Mouse (Mus musculus): Measurements from ENCODE around the gene Myrfl. TPM values are rescaled to one million over a fixed set of nuclear protein-coding genes. Genes with fewer than 3 reads are reported as not detected.

Myrfl gene
- not detected in 2 replicates for polyA plus RNA-seq (2012; ENCODE audit: insufficient read depth, insufficient read length, missing spikeins)

- Histone ChIP-seq H3K27ac (ENCODE audit: insufficient read depth, low read depth, low read length) (no peak within 1 kb of the TSS), H3K4me1 (ENCODE audit: control insufficient read depth, insufficient read depth, low read length) (no peaks in the 10 kb centered on the region; the same call in 1 of the 2 replicates), H3K4me3 (ENCODE audit: insufficient read depth, low read length) (no peak within 1 kb of the TSS)
- TF ChIP-seq CTCF (IDR thresholded peaks at IDR 0.05; ENCODE audit: low read depth, low read length) = no peak
- no peak for TF ChIP-seq POLR2A (IDR thresholded peaks at IDR 0.05; ENCODE audit: borderline replicate concordance, low read depth, low read length)
Observed at GRCm38 (mm10) chr10:116896336-116897177, at the start of gene Myrfl. Gene Myrfl, minus strand, starts transcription at chr10:116896919.

DNA sequence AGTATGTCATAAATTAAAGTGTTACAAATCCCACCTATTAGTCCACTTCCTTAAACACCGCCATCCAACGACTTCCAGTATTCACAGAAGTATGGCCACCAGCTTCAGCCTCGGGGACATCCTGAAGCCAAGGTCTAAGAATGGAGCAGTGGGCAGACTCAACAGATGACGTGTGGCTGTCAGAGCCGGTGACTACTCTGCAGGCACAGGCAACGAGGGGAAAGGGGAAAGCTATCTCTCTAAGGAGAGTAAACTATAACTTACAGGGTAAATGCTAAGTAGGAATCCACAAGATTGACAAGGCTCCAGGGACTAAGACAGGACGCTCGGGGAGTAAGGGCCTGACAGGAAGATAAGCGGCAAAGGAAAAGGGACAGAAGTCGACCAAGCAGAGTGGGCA is 48.2 kb upstream of the Myrfl start:
- TF ChIP-seq POLR2A (IDR thresholded peaks at IDR 0.05; ENCODE audit: borderline replicate concordance, low read depth, low read length) = no peak
- TF ChIP-seq CTCF (IDR thresholded peaks at IDR 0.05; ENCODE audit: low read depth, low read length) = no peak
- no peaks in the 10 kb centered on the region for H3K4me1 ChIP-seq (ENCODE audit: control insufficient read depth, insufficient read depth, low read length)
- no peak overlapping the region for H3K27ac ChIP-seq (ENCODE audit: insufficient read depth, low read depth, low read length)
- H3K4me3 ChIP-seq (ENCODE audit: insufficient read depth, low read length) = no peak overlapping the region

DNA sequence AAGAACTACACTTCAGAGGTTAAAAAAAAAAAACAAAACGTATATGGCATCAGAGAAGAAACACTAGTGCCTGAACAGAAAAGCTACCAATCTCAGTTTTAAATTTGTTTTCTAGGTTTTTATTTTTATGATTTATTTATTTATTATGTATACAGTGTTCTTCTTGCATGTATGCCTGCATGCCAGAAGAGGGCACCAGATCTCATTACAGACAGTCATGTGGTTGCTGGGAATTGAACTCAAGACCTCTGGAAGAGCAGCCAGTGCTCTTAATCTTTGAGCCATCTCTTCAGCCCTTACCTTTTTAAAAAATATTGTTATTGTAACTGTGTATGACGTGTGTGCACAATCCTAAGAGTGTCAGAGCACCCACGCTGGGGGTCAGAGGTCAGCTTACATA is 47.4 kb upstream of the Myrfl start:
- no peak overlapping the region for H3K27ac ChIP-seq (ENCODE audit: insufficient read depth, low read depth, low read length)
- TF ChIP-seq CTCF (IDR thresholded peaks at IDR 0.05; ENCODE audit: low read depth, low read length) (no peak), POLR2A (IDR thresholded peaks at IDR 0.05; ENCODE audit: borderline replicate concordance, low read depth, low read length) (no peak)
- H3K4me3 ChIP-seq (ENCODE audit: insufficient read depth, low read length) = no peak overlapping the region
- no peaks in the 10 kb centered on the region for H3K4me1 ChIP-seq (ENCODE audit: control insufficient read depth, insufficient read depth, low read length)

DNA sequence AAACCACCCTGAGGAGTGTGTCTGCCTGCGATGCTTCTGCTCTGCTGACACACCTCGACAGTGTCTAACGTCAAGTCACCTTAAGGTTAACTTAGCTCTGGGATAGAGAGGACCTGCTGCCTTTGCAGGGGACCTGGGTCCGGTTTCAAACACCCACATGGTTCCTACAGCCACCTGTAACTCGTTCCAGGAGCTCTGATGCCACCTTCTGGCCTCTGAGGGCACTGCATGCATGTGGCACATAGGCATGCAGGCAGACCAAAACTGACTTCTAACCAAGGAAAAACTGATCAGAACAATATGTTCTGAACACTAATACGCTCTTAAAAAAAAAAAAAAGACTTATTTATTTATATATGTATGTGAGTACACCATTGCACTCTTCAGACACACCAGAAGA is 46.3 kb upstream of the Myrfl start:
- no peak overlapping the region for H3K4me3 ChIP-seq (ENCODE audit: insufficient read depth, low read length)
- no peak for TF ChIP-seq CTCF (IDR thresholded peaks at IDR 0.05; ENCODE audit: low read depth, low read length)
- no peak for TF ChIP-seq POLR2A (IDR thresholded peaks at IDR 0.05; ENCODE audit: borderline replicate concordance, low read depth, low read length)
- no peaks in the 10 kb centered on the region for H3K4me1 ChIP-seq (ENCODE audit: control insufficient read depth, insufficient read depth, low read length)
- H3K27ac ChIP-seq (ENCODE audit: insufficient read depth, low read depth, low read length) = no peak overlapping the region

DNA sequence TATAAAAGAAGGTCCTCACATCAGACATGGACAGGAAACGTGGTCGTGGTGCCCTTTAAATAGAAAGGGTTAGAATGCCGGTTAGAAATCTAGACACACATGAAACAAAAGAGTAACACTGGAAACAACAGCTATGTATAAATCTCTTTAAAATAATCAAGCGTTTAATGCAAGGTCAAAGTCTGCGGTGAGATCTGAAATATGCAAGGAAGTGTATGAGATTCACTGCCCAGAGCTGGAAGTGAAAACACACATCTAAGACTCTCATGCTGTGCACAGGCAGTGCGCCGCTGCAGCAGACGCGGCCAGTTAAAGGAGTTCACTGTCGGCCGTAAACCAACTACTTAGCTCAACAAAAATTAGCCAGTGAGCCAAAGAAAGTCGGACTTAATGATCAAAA is 38.3 kb upstream of the Myrfl start:
- TF ChIP-seq POLR2A (IDR thresholded peaks at IDR 0.05; ENCODE audit: borderline replicate concordance, low read depth, low read length) = no peak
- TF ChIP-seq CTCF (IDR thresholded peaks at IDR 0.05; ENCODE audit: low read depth, low read length) = no peak
- Histone ChIP-seq H3K27ac (ENCODE audit: insufficient read depth, low read depth, low read length) (no peak overlapping the region), H3K4me1 (ENCODE audit: control insufficient read depth, insufficient read depth, low read length) (peaks cover 14% of the 10 kb centered on the region), H3K4me3 (ENCODE audit: insufficient read depth, low read length) (no peak overlapping the region)

DNA sequence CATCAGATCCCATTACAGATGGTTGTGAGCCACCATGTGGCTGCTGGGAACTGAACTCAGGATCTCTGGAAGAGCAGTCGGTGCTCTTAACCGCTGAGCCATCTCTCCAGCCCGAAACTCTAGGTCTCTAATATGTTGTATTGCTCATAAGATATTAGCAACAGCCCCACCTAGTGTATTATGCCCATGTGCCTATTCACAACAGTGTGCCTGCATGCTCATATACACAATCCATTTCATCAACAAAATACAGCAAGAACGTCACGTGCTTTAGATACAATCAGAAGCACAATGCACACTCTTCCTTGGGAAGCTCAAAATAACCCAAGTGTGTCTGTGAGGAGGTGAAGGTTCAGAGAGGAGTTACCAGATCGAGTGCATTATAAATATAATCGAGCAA is 37.1 kb upstream of the Myrfl start:
- H3K4me1 ChIP-seq (ENCODE audit: control insufficient read depth, insufficient read depth, low read length) = peaks cover 22% of the 10 kb centered on the region
- TF ChIP-seq POLR2A (IDR thresholded peaks at IDR 0.05; ENCODE audit: borderline replicate concordance, low read depth, low read length) (no peak), CTCF (IDR thresholded peaks at IDR 0.05; ENCODE audit: low read depth, low read length) (no peak)
- H3K27ac ChIP-seq (ENCODE audit: insufficient read depth, low read depth, low read length) = no peak overlapping the region
- no peak overlapping the region for H3K4me3 ChIP-seq (ENCODE audit: insufficient read depth, low read length)

DNA sequence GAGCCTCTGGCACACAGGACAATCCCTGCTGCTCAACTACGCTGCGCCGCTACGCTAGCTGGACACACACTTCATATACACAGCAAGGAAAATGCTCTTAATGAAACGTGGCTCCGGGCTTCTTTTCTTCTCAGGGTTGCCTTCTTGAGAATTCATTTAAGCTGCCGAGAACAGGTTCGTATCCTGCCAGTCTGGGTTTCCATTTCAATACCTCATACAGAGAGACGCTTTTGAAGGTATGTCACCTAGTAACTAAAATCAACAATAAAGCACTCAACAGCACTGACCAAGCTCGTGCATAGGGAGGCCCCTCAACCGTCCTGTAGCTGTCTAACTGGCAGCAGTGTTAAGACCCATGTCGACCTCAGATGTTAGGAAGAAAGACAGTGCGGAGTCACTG is 35.7 kb upstream of the Myrfl start:
- Histone ChIP-seq H3K4me1 (ENCODE audit: control insufficient read depth, insufficient read depth, low read length) (peaks cover 26% of the 10 kb centered on the region), H3K4me3 (ENCODE audit: insufficient read depth, low read length) (no peak overlapping the region), H3K27ac (ENCODE audit: insufficient read depth, low read depth, low read length) (no peak overlapping the region)
- TF ChIP-seq CTCF (IDR thresholded peaks at IDR 0.05; ENCODE audit: low read depth, low read length) (no peak), POLR2A (IDR thresholded peaks at IDR 0.05; ENCODE audit: borderline replicate concordance, low read depth, low read length) (no peak)

- Histone ChIP-seq H3K4me1 (ENCODE audit: control insufficient read depth, insufficient read depth, low read length) (peaks cover 32% of the 10 kb centered on the region), H3K27ac (ENCODE audit: insufficient read depth, low read depth, low read length) (no peak overlapping the region), H3K4me3 (ENCODE audit: insufficient read depth, low read length) (no peak overlapping the region)
- no peak for TF ChIP-seq POLR2A (IDR thresholded peaks at IDR 0.05; ENCODE audit: borderline replicate concordance, low read depth, low read length)
- TF ChIP-seq CTCF (IDR thresholded peaks at IDR 0.05; ENCODE audit: low read depth, low read length) = no peak
Observed at GRCm38 (mm10) chr10:116931497-116932179, 34.9 kb upstream of the Myrfl start.

DNA sequence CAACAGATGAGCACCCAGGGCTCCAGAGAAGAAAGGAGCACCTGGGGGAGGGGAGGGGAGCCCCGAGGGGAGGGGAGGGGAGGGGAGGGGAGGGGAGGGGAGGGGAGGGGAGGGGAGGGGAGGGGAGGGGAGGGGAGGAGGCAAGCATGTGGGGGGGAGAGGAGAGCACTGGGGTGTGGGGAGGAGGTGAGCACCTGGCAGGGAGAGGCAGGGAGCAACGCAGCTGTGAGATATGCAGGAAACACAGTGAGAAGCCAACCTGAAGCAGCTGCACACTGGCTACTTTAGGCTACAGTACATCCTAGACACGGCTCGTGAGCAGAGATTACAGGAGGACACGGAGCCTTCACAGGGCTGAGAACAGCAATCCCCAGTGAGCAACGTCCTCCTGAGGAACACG is 34.2 kb upstream of the Myrfl start:
- Histone ChIP-seq H3K4me1 (ENCODE audit: control insufficient read depth, insufficient read depth, low read length) (peaks cover 34% of the 10 kb centered on the region), H3K4me3 (ENCODE audit: insufficient read depth, low read length) (no peak overlapping the region), H3K27ac (ENCODE audit: insufficient read depth, low read depth, low read length) (no peak overlapping the region)
- TF ChIP-seq CTCF (IDR thresholded peaks at IDR 0.05; ENCODE audit: low read depth, low read length) (no peak), POLR2A (IDR thresholded peaks at IDR 0.05; ENCODE audit: borderline replicate concordance, low read depth, low read length) (no peak)

- Histone ChIP-seq H3K4me1 (ENCODE audit: control insufficient read depth, insufficient read depth, low read length) (peaks cover 34% of the 10 kb centered on the region), H3K27ac (ENCODE audit: insufficient read depth, low read depth, low read length) (no peak overlapping the region), H3K4me3 (ENCODE audit: insufficient read depth, low read length) (no peak overlapping the region)
- TF ChIP-seq POLR2A (IDR thresholded peaks at IDR 0.05; ENCODE audit: borderline replicate concordance, low read depth, low read length) (no peak), CTCF (IDR thresholded peaks at IDR 0.05; ENCODE audit: low read depth, low read length) (no peak)
Observed at GRCm38 (mm10) chr10:116930506-116930905, 33.8 kb upstream of the Myrfl start.

Data from bone marrow macrophage, adult 2 months (primary cell).